Mouse (Mus musculus): ENCODE measurements at regions not wholly inside any gene's neighbourhood (a gene's known extent, or its start where the extent isn't known, plus 50 kb on each side); places are given as distances from the start of the nearest gene placed in this dataset.

DNA sequence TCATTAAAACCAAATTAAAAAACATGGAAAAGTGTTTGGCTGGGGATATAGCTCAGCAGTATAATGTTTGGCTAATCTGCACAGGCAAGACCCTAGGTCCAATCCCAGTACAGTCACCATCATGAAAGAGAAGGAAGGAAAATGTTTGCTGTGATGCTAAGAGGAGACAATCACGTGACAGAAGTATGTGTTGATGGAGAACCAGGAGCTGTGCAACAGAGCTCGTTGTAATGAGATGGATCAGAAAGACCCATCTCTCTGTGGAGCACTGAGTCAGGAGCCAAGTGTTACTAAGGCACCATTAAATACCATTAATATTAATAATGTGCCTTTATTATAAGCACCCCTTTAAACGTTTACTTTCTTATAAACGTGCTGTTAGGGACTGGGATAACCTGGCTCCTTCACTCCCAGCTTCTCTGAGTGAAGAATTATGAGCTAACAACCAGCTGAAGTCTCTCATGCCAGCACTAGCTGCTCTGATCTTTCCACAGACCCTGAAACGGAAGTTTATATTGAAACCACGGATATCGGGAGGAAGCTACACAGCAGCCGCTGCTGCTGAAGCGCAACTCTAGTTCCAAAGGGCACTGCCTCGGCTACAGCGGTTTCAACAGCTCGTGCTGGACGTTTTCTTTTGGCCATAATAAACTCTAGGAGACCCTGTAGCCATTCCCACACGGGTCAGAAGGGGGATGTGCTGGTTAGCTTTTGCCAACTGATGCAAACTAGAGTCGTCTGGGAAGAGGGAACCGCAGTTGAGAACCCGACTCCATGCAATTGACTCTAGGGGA is 167.7 kb downstream of the Tex36 start:
- ATAC-seq (ENCODE audit: insufficient read depth) (peak; percentile 51), DNase-seq (peak; percentile 83)
- Histone ChIP-seq H3K4me3 (ENCODE audit: low read depth, low read length) (no peak overlapping the region), H3K36me3 (ENCODE audit: insufficient read depth) (no peaks in the 10 kb centered on the region), H3K4me1 (ENCODE audit: insufficient read depth) (peaks cover 7% of the 10 kb centered on the region), H3K4me2 (0 out of 2 replicates have a peak overlapping the region, but pooled peaks have one; percentile 10), H3K9me3 (ENCODE audit: low read depth, low read length) (no peaks in the 10 kb centered on the region), H3K27me3 (ENCODE audit: insufficient read depth, low read length) (no peaks in the 10 kb centered on the region), H3K9ac (no peak overlapping the region), H3K27ac (ENCODE audit: low read depth) (peak overlapping the region; percentile 74)
- WGBS, result 32% methylated on average over 17 of the region's 17 CpGs
- no peak for TF ChIP-seq CTCF (IDR thresholded peaks at IDR 0.05; ENCODE audit: low read depth)

DNA sequence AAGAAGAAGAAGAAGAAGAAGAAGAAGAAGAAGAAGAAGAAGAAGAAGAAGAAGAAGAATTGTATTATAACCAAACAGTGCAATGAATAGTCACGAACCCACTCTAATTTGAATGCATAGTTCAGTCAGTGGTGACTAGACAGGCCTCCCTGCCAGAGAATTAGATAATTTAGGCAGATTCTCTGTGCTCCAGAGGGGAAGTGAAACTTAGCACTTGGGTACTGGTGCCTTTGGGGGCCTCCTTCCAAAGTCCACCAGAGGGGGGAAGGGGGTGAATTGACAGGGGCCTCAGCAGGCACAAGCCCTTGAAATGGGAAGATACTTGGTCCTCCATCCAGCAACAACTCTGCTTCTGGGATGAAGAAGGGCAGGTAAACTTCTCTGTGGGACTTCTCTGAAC is 169.6 kb downstream of the Tex36 start:
- no peak for ATAC-seq (ENCODE audit: insufficient read depth)
- Histone ChIP-seq H3K27ac (ENCODE audit: low read depth) (no peak overlapping the region), H3K4me3 (ENCODE audit: low read depth, low read length) (no peak overlapping the region), H3K36me3 (ENCODE audit: insufficient read depth) (no peaks in the 10 kb centered on the region), H3K4me2 (no peak overlapping the region), H3K9me3 (ENCODE audit: low read depth, low read length) (no peaks in the 10 kb centered on the region), H3K27me3 (ENCODE audit: insufficient read depth, low read length) (no peaks in the 10 kb centered on the region), H3K4me1 (ENCODE audit: insufficient read depth) (peaks cover 7% of the 10 kb centered on the region), H3K9ac (no peak overlapping the region)
- no peak for DNase-seq
- 86% methylated on average over 1 of the region's 1 CpGs for WGBS
- TF ChIP-seq CTCF (IDR thresholded peaks at IDR 0.05; ENCODE audit: low read depth), result no peak

GRCm38 (mm10) chr7:133402072-133402471 is 199.9 kb downstream of the Tex36 start:
- 50% methylated on average over 2 of the region's 2 CpGs for WGBS
- no peak overlapping the region for H3K27ac ChIP-seq (ENCODE audit: low read depth)
- no peak for DNase-seq
- H3K4me3 ChIP-seq (ENCODE audit: low read depth, low read length), result no peak overlapping the region
- H3K9ac ChIP-seq, result no peak overlapping the region
- no peak overlapping the region for H3K4me2 ChIP-seq
- no peaks in the 10 kb centered on the region for H3K9me3 ChIP-seq (ENCODE audit: low read depth, low read length)
- no peak for TF ChIP-seq CTCF (IDR thresholded peaks at IDR 0.05; ENCODE audit: low read depth)
- no peaks in the 10 kb centered on the region for H3K36me3 ChIP-seq (ENCODE audit: insufficient read depth)
- no peaks in the 10 kb centered on the region for H3K27me3 ChIP-seq (ENCODE audit: insufficient read depth, low read length)
- ATAC-seq (ENCODE audit: insufficient read depth), result no peak
- no peaks in the 10 kb centered on the region for H3K4me1 ChIP-seq (ENCODE audit: insufficient read depth)

- ATAC-seq (ENCODE audit: insufficient read depth) (no peak), DNase-seq (no peak)
- Histone ChIP-seq H3K9ac (no peak overlapping the region), H3K4me1 (ENCODE audit: insufficient read depth) (no peaks in the 10 kb centered on the region), H3K4me2 (no peak overlapping the region), H3K36me3 (ENCODE audit: insufficient read depth) (no peaks in the 10 kb centered on the region), H3K4me3 (ENCODE audit: low read depth, low read length) (no peak overlapping the region), H3K9me3 (ENCODE audit: low read depth, low read length) (no peaks in the 10 kb centered on the region), H3K27ac (ENCODE audit: low read depth) (no peak overlapping the region), H3K27me3 (ENCODE audit: insufficient read depth, low read length) (no peaks in the 10 kb centered on the region)
- TF ChIP-seq CTCF (IDR thresholded peaks at IDR 0.05; ENCODE audit: low read depth), result no peak
- 67% methylated on average over 4 of the region's 4 CpGs for WGBS
Measured at GRCm38 (mm10) chr7:133400691-133401090, 201.3 kb downstream of the Tex36 start.

GRCm38 (mm10) chr7:133388716-133389115 is 213.2 kb downstream of the Tex36 start:
- no peaks in the 10 kb centered on the region for H3K27me3 ChIP-seq (ENCODE audit: insufficient read depth, low read length)

GRCm38 (mm10) chr7:133382032-133382712 is 219.8 kb downstream of the Tex36 start:
- no peak overlapping the region for H3K9ac ChIP-seq
- no peak overlapping the region for H3K4me2 ChIP-seq
- DNase-seq (peak; percentile 23), ATAC-seq (ENCODE audit: insufficient read depth) (no peak)
- no peak for TF ChIP-seq CTCF (IDR thresholded peaks at IDR 0.05; ENCODE audit: low read depth)
- no peaks in the 10 kb centered on the region for H3K9me3 ChIP-seq (ENCODE audit: low read depth, low read length)
- 51% methylated on average over 7 of the region's 7 CpGs for WGBS
- H3K27ac ChIP-seq (ENCODE audit: low read depth), result no peak overlapping the region
- no peak overlapping the region for H3K4me3 ChIP-seq (ENCODE audit: low read depth, low read length)
- H3K4me1 ChIP-seq (ENCODE audit: insufficient read depth), result 0 out of 2 replicates have a peak, but pooled peaks cover 4% of the 10 kb centered on the region
- H3K36me3 ChIP-seq (ENCODE audit: insufficient read depth), result no peaks in the 10 kb centered on the region
- no peaks in the 10 kb centered on the region for H3K27me3 ChIP-seq (ENCODE audit: insufficient read depth, low read length)

More at GRCm38 (mm10) chr7:133388716-133389115, 213.2 kb downstream of the Tex36 start:
- H3K4me1 ChIP-seq (ENCODE audit: insufficient read depth), result no peaks in the 10 kb centered on the region
- ATAC-seq (ENCODE audit: insufficient read depth) (no peak), DNase-seq (no peak)
- H3K4me2 ChIP-seq, result no peak overlapping the region
- H3K4me3 ChIP-seq (ENCODE audit: low read depth, low read length), result no peak overlapping the region
- no peak for TF ChIP-seq CTCF (IDR thresholded peaks at IDR 0.05; ENCODE audit: low read depth)
- no peaks in the 10 kb centered on the region for H3K36me3 ChIP-seq (ENCODE audit: insufficient read depth)
- H3K9me3 ChIP-seq (ENCODE audit: low read depth, low read length), result no peaks in the 10 kb centered on the region
- 64% methylated on average over 6 of the region's 6 CpGs for WGBS
- H3K9ac ChIP-seq, result no peak overlapping the region
- H3K27ac ChIP-seq (ENCODE audit: low read depth), result no peak overlapping the region

GRCm38 (mm10) chr7:133379373-133379772 is 222.6 kb downstream of the Tex36 start:
- DNase-seq (peak; percentile 64), ATAC-seq (ENCODE audit: insufficient read depth) (peak; percentile 64)
- Histone ChIP-seq H3K4me1 (ENCODE audit: insufficient read depth) (0 out of 2 replicates have a peak, but pooled peaks cover 4% of the 10 kb centered on the region), H3K9ac (no peak overlapping the region), H3K4me3 (ENCODE audit: low read depth, low read length) (no peak overlapping the region), H3K36me3 (ENCODE audit: insufficient read depth) (no peaks in the 10 kb centered on the region), H3K27ac (ENCODE audit: low read depth) (0 out of 2 replicates have a peak overlapping the region, but pooled peaks have one; percentile 55), H3K27me3 (ENCODE audit: insufficient read depth, low read length) (no peaks in the 10 kb centered on the region), H3K9me3 (ENCODE audit: low read depth, low read length) (no peaks in the 10 kb centered on the region), H3K4me2 (no peak overlapping the region)
- WGBS, result 26% methylated on average over 1 of the region's 1 CpGs
- TF ChIP-seq CTCF (IDR thresholded peaks at IDR 0.05; ENCODE audit: low read depth), result no peak

All from lung, embryonic 14.5 days (tissue).